Mouse (Mus musculus): Measurements from ENCODE around the gene Hs3st2.

The Hs3st2 gene

DNA sequence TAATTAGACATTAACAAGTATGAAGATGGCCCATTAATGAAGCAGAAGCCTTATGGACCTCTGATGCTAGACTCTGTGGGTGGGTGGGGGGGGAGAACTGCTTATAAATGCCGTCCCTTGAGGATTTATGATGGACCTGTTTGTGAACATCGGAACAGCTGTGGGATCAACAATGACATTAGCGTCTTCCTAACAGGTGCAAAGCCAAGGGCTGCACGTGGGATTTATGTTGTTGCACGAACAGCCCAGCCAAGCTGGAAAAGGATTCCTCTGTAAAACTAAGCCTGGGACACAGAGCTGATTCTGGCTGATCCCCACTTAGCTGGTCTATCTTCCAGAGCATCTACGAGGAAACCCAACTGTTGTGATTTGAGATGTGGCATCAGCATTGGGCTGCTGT lies 69.0 kb downstream of the Hs3st2 start:
- DNase-seq = no peak

DNA sequence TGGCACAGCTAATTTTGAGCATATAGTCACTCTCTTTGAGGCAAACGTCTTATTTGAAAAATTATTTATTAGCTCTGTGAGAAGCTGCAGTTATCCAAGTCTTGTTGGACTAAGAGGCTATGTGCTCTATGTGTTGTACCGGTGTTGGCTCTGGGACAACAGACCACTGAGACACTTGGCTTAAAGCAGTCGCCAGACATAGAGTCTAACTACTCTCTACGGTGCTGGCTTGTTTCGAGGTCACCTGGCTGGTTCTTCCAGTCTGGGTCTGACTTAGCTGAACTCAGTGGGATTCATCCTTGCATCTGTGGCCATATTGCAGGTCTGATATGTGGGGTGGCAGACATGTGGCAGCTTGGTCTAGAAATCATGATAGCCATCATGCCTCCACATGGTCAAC lies 72.8 kb downstream of the Hs3st2 start:
- no peak for DNase-seq

DNA sequence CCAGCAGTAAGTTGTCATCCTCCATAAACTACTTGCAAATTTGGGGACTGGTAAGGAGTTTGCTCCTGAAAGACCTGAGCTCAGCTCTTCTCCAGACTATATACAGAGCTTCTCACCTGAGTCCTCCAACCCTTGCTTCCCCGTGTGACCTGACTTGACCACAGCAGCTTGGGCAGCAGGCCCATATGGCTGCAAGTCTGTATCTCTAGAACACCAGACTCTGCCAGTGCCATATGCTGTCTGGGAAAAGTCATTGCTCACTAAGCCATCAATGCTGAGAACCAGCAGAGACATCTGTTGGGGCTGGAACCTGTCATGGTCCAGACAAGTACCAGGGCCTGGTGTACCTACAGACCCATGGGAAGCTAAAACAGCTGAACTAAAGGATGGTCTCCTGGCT lies 73.5 kb downstream of the Hs3st2 start:
- no peak for DNase-seq

DNA sequence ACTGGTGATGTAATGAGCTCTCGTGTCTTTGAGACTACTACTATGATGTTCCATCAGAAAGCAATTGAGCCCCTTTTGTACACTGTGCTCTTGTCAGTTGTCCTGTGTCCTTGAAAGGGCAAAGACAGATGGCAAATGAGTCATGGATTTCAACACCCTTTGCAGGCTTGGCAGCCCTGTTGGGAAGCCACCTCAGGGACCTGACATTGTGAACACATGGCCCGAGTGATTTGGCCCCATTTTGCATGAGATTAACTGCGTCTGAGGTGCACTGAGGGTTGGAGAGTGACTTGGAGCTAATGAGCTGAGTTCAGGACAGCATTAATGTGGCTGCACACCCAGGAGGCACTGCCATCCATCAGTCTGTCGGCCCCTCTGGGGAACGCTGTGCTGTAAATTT lies 74.7 kb downstream of the Hs3st2 start:
- no peak for DNase-seq

DNA sequence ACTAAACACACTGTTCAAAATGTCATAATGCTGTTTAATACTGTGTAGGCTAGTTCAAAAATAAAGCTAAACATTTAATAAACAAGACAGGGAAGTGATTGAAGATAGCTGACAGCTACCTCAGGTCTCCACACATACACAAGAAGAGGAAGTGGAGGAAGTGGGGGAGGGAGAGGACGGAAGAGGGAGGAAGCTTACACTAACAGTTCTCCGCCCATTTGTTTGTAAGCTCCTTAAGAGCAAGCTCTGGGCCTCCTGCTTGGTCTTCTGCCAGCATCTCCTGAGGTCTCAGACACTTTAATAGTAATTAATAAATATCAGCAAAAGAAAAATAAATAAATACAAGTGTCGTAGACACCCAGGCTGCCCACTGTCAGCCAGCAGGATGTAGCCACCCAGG lies 77.8 kb downstream of the Hs3st2 start:
- peak; percentile 3 for DNase-seq

DNA sequence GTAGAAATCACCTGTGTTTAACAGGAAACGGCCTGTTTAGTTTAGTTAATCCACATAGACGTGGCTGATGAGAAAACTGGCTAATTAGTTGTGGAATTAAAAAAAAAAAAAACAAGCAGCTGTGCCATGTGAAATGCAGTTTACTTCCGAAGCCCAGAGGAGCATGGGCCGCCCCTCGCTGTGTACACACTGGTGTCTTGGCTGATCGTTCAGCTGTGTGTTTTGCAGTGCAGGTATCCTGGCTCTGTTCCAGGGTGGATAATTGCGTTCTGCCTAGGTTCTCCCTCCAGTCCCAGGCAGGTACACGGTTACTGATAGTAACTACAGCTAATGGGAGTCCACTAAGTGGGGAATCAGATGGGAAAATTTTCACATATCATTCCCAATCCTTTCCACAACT lies 86.6 kb downstream of the Hs3st2 start:
- no peak for DNase-seq

DNA sequence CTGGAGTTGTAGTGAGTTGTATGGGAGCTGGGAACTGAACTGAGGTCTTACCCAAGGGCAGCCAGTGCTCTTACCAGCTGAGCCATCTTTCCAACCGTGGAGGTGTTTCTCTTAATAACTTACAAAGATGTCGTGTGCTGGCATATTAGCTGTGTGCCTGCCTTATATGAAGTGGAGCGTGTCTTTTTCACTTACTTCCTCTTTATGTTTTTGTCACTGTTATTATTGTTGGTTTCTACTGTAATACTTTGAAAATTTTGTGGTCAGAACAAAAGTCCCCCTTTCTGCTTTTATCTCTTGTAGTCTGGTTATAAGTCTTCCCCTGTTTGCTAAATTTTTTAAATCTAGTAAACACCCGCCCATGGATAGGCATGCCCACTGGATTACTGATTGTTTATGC lies 88.4 kb downstream of the Hs3st2 start:
- DNase-seq = no peak

DNA sequence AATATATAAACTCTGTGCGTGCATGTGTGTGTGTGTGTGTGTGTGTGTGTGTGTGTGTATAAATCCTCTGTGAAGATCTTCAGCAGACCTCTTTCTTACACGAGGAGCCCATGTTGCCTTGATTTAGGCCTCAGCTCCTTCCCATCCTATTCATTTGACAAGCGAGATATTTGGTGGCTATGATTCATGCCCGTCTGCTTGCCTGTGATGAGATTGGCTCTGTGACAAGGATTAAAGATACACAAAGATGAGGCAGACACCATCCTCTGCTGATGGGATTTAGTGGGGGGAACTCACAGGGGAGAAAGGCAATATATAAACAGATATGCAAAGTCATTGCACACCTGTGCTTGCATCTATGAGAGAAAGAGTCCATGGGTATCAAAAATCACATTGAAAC lies 92.9 kb downstream of the Hs3st2 start:
- no peak for DNase-seq

DNA sequence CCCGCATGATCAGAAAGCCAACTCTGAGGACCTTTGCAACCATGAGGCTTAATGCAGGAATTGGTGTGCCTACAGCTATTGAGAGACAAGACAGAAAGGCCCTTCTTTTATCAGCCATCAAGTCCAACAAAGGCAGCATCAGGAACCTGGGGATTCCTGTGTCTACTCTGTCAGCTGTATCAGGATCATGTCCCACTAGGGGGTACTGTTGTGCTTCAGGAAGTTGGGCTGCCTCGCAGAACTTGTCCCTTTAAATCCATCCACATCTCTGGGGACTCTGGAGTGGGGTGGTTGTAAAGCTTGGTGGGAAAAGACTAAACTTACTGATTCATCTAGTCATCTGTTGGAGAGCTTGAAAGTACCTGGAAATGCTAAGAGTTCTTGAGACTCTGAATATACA lies 93.6 kb downstream of the Hs3st2 start:
- peak; percentile 6 for DNase-seq

DNA sequence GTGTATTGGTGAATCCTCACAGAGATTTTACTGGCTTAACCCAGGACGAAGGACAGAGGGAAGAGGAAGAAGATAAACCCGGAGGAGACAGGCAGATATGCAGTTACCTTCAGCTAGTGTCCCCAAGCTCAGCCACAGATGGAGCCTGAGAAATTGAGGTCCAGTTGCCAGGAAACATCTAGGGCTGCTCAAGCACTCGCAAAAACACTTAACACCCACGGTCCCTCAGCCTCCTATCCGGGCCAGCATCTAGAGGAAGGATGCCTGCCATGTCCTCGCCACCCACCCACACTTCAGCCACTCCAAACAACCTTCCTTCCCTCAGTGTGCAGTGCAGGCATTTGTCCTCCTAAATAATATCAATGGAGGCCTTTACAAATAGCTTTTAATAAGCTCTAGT lies 95.6 kb downstream of the Hs3st2 start:
- no peak for DNase-seq

DNA sequence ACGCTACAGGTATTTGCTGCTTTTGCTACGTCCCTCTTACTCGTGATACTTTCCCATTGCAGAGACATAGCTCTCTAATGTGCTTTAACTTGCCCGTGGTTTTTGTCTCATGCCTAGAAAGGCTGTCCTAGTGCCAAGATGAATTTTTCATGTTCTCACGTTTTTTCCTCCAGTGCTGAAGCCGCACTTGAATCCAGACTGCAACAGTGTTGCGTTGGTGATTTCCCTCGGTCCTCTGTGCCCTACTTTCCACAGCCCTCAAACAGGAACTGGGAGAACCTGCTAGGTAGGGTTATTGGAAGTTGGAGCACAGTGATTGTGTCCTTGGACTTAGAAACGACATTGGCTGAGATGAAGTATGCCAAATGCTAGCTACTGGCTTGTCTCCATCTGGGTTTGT lies 97.7 kb downstream of the Hs3st2 start:
- no peak for DNase-seq

DNA sequence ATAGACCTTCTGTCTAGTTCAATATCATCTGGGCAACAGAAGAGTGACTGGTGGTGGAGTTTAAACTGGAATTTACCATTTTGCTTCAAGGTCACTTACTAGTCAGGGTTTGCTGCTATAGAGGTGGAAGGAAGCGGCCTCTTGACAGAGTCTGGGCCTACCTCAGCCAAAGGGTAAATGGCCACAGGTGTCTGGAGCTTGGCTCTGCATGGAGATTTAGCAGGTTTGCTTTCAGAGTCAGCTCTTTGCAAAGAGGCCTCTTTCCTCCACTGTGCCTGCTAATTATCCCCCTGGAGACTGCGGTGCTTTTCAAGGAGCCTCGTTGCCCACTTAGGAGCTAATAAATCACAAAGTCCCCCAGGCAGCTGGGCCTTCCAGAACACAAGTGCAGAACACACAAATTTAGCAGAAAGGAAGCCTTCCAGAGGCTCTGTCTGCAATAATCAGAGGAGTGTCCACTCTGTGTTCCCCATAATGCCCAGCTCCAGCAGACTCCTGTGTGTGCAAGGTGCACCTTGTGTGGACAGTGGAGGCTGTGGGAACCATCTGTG lies 99.9 kb downstream of the Hs3st2 start:
- no peak for DNase-seq

DNA sequence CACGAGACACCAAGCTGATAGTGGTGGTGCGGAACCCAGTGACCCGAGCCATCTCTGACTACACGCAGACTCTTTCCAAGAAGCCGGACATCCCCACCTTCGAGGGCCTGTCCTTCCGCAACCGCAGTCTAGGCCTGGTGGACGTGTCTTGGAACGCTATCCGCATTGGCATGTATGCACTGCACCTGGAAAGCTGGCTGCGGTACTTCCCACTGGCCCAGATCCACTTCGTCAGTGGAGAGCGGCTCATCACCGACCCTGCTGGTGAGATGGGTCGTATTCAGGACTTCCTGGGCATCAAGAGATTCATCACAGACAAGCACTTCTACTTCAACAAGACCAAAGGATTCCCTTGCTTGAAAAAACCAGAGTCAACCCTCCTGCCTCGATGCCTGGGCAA lies 108.9 kb downstream of the Hs3st2 start:
- no peak for DNase-seq

DNA sequence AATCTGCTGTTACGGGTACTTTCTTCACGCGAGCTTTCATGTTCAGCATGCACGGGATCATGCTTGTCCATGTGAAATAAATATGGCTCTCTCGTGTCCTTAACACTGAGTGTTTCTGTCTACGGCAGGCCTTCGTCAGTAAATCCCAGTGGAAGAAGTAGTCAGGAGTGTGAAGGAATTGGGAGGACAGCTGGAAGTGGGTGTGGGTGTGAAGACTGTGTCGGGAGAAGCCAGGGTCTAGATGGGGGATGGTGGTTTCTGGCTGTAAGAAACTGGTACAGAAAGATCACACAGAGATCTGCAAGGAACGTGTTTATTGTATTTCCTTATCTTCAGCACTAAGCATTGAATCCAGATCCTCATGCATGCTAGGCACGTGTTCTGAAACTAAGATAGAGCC lies 110.0 kb downstream of the Hs3st2 start:
- DNase-seq = no peak

DNA sequence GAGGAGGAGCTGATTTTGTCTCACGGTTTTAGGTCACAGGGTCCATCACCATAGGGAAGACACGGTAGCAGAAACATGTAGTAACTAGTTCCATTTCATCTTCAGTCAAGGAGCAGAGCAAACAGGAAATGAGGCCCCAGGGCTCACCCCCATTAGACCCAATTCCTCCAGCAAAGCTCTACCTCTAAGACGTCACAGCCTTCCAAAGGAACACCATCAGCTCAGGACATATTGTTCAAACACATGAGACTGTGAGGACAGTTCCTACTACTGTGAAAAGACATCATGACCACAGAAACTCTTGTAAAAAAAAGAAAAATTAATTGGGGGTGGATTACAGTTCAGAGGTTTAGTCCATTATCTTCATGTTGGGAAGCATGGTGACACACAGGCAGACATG lies 125.1 kb downstream of the Hs3st2 start:
- no peak for DNase-seq

DNA sequence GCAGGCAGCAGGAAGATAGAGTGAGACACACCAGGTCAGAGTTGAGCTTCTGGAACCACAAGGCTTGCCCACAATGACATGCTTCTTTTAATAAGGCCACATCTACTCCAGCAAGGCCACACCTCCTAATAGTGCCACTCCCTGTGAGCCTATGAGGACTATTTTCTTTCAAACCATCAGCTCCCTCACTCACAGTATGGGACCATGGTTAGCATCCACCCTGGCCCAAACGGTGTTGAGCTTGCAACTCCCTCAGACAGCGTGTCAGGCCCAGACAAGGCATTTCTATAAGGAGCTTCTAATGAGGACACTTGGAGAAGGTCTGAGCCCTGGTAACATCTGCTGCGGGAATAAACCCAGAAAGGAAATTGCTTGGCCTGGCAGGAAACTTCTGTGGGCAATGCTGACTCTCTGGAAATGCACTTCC lies 125.5 kb downstream of the Hs3st2 start:
- DNase-seq = no peak

DNA sequence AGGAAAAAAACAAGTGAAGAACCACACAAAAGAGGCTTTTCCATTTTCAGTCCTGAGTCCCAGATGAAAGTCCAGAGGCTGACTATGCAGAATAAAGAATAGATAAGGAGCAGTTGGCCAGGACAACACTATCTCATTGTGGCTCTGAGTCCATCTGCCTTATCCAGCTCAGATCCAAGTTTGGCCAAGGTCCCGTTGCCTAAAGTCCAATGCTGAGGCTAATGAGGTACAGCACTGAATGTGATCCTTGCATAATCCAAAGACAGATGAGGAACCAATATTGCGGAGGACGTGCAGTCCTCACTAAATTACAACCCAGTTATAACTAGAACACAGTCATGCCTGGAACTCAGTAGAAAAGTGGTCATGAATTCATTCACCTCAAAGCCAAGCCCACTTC lies 130.5 kb downstream of the Hs3st2 start:
- no peak for DNase-seq

DNA sequence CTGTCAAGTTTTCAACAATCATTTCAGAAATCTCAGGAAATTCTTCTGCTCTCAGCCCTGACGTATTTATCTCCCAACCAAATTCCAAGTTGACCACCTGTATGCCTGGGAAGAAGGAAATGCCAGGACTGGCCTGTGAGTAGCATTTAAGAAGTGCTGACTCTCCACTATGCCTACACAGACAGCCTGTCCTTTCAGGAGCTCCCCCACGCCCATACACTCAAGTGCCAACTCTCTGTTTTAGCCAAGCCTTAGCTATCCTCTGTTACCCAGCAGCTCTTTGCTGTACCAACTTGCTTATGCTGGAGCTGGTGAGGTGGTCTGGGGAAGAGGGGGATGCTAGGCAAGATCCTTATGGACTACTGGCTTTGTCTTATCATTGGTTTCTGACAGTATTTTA lies 137.4 kb downstream of the Hs3st2 start:
- no peak for DNase-seq

DNA sequence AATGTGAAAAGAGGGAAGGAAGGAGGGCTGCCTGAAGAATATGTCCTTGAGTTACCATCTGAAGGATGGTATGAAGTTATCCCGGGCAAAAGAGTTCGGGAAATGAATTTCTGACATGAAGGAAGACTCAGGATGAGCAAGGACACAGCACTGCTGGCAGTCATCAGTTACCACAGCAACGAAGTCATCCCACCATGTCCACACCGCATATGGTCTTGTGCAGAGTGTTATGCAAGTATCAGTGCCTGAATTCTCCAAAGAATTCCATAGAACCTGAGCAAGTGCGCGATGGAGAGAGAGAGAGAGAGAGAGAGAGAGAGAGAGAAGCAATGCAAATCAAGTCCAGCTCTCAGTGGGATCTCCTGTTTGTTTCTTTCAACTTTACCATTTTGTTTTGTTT lies 142.0 kb downstream of the Hs3st2 start:
- no peak for DNase-seq

DNA sequence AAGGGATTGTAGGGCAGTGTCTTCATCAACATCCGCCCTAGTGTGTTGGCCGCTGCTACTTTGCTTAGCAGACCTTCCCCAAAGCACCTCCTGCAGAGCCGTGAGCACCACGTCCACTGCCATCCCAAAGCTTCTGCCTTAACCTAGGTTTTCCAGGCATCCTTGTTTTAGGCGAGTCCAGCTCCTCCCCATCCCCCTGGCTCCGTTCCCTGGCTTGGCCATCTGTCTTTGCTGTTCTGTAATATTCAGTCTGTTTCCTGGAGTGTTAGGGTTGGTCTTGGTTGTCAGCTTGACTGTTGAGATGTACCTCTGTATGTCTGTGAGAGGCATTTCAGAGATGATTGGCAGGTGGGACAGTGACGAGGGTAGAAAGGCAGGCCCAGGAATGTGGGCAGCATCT lies 142.7 kb downstream of the Hs3st2 start:
- DNase-seq = no peak

DNA sequence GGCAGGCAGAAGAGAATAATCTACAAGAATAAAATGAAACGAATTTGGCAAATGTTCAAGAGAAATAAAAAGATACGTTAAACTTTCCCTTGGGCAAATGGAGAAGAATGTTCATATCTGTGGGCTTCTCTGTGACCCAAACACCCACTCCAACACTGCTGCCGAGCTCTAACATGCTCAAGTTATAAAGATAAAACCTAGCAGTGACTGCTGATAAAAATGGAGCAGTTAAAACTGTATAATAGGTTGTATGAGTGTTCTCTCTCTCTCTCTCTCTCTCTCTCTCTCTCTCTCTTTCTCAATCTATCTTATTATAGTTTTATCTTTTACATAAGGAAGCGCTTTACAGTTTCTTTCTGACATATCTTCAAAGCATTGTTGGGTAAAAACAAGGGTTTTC lies 144.3 kb downstream of the Hs3st2 start:
- DNase-seq = no peak

DNA sequence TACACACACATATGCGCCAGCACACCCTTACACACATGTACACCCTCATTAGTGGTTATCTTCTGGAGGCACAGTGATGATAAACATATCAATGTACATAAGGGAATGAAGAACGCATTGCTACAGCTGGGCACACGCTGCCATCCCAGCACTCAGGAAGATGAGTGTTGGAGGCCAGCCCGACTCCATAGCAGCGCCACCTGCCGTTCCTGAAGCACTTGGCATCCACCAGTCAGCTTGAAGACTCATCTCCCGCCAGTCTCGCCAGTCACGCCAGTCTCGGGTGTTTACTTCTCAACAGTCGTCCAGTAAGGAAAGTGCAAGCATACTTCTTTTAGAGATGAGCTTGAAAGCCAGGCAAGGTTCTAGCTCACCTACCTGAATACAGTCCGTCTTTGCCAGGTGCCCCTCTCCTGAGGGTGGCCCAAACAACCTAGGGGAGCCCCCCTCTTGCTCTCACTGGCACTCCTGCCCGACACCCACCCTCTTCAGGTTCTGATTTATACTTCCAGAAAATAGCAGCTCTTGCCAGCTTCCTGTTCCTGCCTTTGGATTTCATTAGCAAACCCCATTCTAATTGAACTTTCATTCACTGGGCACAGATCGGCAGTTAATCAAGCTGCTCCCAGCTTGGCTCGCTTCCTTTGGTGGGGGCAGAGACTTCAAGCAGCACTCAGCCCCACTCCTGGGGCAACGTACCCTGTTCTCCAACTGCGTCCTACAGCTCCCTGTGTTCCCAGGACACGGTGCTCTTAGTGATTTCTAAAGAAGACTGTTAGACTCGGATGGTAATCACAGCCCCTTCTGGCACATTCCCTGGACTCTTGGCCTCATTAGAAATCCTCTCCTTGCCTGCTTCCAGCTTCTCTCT lies 148.0 kb downstream of the Hs3st2 start:
- DNase-seq = peak; percentile 27

DNA sequence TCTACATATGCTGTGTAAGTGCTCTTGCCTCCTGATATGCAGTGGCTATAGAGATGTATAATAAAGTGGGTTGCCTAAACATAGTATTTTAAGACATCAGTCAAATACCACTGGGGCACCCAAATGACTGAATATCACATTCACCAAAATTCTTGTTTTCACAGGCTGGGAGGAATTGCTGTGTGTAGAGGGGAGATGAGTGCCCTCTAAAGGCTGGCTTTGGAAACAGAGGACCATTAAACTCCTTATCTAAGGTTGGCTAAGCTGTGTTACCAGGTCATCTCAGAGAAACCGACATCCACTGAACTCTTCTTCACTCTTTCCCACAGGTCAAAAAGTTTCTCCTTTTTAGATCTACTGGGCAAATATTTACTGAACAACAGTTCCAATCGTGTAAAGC lies 150.8 kb downstream of the Hs3st2 start:
- DNase-seq = no peak

DNA sequence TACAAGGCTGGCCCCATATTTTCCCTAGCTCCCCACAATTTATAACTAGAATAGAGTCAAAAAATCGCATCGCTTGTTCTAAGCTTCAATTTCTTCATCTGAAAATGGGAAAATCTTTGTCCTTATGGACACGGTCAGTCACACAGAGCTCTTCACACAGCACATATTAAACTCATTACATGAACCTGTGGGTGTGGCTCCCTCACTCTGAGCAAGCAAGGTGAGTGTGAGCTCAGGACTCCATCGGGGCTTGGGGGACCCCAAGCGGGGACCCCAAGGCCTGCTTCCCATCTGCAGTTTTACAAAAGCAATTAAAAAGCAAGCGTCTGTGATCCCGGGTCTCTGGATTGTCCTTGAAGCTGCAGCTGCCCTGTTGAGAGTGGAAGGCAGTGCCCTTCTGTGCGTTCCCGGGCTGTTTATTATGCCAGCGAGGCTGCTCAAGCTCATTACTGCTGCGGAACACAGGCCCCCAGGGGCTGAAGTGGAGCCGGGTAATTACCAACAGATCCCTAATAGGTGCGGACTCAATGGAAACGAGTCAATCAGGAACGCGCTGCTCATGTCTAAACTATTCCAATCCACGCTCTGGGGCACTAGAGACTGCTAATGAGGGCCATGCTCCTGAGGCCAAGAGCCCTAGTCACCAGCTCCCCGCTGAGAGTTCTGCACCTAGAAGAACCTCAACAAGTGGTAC lies 157.8 kb downstream of the Hs3st2 start:
- DNase-seq = peak; percentile 41
